Mouse (Mus musculus) adipocyte (in vitro differentiated cells): ENCODE results near the gene Arvcf.

ENCODE experiments used
- DNase-seq: peaks from one replicate; pipeline ENCODE4 v3.0.0-alpha.2; 2016; ENCODE audit warnings: low spot score

Arvcf gene

DNA sequence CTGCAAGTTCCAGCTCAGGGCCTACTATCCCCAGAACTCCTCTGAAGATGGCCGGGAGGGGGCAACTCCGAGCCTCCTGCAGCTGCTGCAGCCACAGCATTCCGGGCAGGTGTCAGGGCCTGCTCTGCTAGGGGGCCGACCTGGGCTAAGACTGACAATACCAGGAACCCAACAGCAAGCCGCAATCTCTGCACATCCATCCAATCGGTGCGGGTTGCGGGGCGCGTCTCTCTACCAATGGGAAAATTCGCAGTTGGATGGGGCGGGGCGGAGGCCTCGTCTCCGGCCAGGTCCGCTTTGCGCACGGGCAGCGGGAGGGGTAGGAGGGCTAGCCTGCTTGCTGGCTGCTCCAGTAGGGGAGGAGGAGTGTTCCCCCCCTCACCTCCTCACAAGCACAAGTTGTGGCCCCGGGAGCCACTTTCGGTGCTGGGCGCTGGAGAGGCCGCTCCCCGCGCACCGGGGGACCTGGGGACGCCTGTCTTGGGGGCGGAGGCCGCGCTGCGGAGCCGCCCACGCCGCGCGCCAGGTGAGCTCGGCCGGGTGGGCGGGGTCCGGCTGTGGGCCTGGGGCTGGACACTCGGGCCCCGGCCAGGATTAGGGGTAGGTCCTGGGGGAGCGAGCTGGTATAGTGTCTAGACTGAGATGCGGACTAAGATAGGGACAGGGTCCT lies at the start of gene Arvcf, which contains the start of gene Tango2:
TSS of gene Arvcf (plus strand) at position 252 of the 670 bp plus-strand sequence.
TSS of gene Tango2 (minus strand) at position 173 of the 670 bp plus-strand sequence.
- peak; percentile 95 for DNase-seq

DNA sequence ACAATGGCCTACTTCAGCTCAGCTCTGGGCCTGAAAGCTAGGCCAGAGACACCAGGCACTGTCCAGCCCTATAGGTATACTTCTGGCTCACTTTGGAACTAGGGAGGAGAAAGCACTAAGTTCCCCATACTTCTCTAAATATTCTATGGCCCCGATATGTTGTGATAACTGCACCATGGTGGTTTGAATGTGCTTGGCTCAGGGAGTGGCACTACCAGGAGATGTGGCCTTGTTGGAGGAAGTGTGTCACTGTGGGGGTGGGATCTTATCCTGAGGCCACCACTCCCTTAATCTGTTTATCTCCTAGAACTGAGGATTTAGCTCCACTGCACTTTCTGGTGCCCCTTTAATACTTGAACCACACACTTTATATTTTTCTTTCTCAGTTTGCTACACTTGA lies 39.8 kb upstream of the Arvcf start:
- no peak for DNase-seq

DNA sequence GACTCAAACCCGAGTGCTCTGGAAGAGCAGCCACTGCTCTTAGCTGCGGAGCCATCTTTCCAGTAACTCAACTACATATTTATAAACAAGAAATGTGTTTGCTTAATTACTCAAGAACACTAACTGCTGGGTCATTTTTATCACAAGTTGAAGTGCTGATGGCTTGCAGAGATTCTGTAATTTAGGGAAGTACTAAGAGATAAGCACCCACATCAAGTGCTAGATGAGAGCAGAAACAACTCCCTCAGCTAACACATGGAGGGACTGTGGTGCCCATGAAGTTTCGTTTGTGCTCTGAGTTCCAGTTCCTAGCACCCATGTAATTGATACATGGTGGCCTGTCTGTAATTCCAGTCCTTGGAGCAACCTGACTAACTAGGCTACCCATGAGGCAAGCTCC lies 29.0 kb upstream of the Arvcf start:
- DNase-seq: no peak

DNA sequence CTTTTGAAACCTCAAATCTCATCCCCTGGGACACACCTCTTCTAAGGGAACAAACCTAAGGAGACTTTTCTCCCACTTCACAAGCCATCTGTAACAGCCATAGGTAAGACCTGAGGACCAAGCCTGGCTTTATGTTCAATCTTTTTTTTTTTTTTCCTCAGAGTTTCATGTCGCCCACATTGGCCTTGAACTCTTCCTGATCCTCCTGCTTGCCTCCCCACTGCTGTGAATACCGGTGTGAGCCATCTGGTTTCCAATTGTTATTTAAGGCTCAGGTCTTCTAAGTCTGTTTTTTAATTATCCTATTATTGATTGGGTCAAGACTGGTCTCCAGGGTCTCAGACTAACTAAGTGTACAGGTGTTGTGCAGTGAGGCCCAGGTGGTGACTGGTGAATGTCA lies 26.5 kb upstream of the Arvcf start:
- no peak for DNase-seq

DNA sequence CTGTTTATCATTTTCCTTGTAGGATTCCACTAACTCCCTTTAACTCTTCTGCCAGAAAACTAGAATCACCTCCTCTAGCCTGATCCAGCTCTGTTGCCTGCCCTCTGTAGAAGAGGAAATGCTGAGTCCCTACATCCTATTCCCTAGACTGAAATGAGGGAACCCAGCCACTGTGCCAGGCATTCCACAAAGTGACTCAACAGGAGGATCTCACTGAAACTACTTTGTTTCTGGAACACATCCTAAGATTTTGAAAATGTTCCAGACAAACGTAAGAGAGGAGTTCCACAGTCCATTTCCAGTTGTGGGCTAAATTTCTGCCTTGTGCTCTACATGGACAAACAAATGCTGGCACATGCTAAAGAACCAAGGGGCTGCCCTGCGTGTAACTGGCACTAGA lies 24.5 kb upstream of the Arvcf start:
- peak; percentile 86 for DNase-seq

DNA sequence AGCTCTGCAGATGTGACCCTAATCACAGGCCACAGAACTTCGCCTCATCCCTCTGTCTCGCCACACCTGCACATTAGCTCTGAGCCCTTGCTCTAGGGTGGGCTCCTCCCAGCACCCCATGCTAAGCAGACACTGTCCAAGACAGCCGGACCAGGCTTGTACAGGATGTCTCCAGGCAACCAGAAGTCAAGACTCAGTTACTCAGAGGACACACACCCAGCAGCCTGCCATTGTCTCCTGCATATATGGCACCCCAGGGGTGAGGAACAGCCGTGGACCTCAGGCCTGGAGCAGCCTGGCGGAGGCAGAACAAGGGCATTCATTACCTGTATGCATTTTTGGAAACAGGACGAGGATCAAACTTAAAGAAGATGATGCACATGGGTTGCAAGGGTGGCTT lies 24.0 kb upstream of the Arvcf start:
- no peak for DNase-seq

DNA sequence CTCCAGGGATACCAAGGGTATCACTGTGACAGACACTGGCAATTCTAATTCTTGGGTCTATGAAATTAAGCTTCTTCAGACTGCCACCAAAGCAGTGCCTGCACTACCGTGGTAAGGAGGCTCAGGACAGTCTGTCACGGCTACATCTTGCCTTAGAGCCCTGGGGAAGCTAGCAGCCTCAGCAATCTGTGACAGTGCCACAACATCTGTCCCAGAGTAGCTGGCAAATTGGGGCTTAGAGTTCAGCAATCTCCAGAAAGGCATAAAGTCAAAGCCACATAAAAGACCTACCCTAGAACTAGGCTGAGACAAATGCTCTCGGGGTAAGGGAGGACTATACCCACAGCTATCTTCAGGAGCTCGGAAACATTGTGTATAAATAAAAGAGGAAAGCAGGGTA lies 22.2 kb upstream of the Arvcf start:
- no peak for DNase-seq

DNA sequence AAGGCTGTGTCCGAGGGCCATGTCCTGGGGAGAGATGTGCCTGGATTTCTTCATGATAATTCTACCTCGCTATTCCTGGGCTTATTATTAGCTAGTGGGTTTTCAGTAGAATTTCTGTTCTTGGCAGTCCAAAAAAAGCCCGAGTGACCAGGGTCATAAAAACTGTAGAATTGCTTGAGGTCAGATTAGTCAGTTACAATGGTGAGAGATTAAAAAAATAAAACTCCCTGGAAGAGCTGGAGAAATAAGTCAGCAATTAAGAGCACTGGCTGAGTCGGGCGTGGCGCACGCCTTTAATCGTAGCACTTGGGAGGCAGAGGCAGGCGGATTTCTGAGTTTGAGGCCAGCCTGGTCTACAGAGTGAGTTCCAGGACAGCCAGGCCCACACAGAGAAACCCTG lies 20.0 kb upstream of the Arvcf start:
- no peak for DNase-seq

DNA sequence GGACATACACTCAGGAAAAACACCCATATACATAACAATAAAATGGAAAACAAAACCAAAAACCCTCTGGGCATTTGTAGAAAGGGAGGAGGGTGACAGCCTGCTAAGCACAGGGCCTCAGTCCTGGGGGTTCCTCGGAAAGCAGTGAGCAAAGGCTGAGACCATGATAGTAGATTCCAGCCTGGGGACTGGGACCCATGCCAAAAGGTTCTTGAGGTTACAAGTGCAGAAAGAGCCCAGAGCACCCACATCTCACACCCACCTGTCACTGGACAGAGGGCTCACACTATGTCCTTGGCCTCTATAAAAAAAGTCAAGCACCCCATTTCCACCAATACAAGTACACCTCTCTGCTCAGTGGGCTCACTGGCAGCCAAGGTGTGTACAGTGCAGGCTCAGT lies 19.5 kb upstream of the Arvcf start:
- no peak for DNase-seq

DNA sequence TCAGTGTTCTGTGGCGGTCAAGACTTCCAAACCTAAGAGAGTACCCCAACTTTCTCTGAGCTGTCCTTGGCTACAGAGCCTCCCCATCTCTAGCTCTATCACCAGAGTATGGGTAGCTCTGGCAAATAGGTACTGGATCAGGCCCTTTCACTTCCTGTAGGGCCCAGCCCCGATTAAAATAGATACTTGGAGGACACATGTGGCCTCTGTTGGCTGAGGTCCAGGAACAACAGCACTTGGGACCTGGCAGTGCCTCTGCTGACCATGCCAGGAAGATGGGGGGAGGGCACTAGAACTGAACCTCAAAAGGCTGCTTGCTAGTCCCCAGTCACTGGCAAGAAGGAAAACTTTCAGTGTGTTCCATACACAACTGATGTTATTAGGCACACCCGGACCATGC lies 14.0 kb upstream of the Arvcf start:
- peak; percentile 91 for DNase-seq

DNA sequence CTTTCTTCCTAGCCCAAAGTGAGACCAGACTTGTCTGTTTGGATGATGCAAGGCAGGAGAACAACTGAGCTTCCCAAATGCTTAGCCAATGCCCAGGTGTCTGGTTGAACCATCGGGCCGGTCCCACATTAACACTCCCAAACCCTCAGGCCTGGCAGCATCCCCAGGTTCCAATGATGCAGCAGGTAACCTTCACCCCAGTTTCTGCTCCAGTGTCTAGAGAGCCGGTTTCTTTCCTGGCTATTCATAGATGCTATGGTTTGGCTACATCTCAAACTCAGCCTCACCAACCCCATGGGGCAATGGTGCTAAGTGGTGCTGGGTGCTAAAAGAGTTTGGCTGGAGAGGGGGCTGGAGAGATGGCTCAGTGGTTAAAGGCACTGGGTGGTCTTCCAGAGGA lies 12.0 kb upstream of the Arvcf start:
- DNase-seq: no peak

DNA sequence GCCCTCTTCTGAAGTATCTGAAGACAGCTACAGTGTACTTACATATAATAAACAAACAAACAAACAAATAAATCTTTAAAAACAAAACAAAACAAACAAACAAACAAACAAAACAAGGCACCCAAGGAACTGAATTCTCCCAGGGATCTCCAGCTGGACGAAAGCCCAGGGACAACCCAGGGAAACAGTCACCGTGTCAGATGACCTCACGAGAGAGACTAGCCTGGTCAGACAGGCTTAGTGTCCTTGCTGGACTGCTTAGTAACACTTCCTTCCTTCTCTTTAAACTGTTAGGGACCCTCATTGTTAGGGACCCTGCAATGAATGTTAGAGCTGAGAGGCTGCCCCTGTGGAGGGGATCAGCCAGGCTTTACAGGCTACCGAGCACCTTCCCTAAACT lies 10.7 kb upstream of the Arvcf start:
- peak; percentile 41 for DNase-seq

DNA sequence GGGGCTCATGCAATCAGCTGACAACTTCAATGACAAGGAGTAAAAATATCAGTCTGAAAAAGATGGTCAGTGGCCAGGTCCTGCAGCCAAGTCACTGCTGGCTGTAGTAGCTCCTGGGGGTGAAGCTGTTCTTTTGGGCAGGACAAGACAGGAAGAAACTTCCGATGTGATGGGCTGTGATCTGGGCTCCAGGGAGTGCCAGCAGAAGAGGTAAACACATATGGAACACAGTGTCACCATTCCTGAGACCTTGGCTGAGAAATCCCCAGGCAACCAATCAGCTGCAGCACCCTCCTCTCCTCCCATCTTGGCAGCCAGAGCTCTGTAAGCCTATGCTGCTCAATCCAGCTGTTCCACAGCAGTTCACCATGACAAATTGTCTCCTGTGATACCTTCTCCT lies 8.1 kb upstream of the Arvcf start:
- peak; percentile 73 for DNase-seq

DNA sequence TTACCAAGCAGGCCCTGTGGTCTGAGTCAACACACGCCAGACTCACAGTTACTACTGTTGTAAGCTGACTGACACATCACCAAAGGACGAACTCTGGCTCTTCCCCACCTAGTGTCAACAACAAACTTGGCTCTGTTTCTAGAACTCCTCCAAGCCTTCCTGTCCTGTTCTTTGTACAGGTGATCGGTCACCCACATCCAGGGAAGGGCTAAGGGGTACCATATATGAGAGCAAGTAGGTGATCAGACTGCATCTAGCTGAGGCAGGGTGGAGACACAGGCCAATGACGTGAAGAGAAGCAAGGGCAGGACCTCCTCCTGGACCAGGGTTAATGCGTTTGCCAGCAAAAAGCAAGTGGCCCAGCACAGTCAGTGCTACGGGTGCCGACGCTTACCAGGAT lies 6.4 kb upstream of the Arvcf start:
- DNase-seq: no peak

DNA sequence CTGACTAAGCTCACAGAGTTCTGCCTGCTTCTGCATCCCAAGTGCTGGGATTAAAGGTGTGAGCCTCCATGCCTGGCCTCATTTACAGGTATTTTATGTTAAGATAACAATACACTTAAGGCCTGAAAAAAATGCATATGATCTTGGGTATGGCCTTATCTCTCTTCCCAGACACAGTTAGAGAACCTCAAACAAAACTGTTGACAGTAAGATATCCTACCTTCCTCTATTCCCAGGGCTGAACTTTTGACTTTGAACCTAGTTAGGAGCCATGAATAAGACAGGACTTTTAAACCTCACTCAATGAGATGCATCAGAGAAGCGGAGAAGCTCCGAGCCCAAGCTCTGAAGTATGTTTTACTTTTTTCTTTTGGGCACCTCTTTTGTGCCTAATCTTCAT lies 5.9 kb upstream of the Arvcf start:
- no peak for DNase-seq

DNA sequence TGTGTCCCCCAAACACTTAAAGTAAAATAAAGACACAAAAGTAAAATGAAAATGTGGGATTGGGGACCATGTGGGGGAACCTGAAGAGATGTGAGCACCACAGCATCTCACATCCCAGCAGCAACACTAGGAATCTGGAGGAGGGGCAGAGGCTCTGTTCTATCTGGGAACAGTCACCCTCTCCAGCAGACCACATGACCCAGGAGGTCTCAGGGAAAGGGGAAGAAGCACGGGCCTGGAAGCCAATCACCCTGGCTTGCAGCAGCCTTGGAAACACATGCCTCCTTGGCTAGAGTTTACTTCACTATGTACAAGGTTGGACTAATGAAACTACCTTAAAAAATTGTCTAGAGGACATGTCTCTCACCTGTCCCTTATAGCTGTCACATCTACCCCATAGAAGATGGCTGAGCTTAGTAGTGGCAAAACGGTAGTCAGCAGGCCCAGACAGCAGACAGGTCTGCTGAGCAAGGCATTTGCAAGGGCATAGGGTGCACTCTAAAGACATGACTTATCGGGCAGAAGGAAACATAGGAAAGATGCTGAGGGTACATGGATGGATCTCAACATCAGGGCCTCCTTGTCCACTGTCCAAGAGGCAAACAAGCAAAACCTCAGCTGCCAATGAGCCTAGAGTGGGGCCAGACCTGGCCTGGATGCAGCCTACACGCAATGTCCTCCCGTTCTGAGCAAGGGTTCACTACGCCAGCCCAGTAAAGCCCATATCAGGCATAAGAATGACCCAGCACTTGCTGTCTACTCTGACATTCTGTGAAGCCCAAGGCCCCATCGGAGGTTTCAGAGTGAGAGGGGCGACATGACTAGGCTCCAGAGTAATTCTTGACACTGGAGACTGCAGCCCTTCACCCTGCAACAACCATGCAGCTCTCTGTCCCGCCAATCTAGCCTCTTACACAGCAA lies 5.1 kb upstream of the Arvcf start:
- peak; percentile 31 for DNase-seq

DNA sequence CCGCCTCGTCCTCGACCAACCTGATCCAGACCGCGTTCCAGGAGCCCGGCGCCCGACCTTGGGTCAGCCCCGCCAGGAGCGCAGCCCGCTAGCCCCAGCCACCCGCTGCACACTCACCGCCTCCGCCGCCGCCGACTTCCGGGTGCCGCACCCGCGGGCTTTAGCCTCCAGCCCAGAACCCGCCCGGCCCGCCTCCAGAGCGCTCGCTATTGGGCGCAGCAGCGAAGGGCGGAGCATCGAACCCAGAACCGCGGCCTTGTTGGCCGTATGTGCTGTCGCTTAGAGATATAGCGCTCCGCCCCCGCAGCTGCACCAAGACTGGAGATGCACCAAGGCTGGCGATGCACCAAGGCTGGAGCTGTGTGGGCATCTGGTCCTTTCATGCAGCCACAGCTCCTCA lies 4.2 kb upstream of the Arvcf start:
- peak; percentile 97 for DNase-seq

DNA sequence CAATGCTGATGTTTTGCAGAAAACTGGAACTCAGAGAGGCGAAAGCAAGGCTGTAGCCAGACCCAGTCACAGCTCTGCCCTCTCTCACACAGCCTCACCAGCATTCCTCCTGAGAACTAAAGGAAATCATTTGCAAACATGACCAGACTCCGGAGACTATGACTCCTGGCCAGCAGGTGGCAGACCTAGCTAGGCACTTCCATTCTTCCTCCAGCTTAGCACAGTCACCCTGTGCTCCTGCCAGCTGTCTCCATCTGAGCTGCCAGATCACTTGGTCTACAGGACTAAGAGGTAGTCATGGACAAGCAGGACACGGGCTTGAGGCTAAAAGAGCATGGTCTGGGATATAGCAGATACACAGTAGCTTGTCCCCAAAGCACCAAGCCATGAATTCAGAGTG lies 2.7 kb upstream of the Arvcf start:
- peak; percentile 96 for DNase-seq

DNA sequence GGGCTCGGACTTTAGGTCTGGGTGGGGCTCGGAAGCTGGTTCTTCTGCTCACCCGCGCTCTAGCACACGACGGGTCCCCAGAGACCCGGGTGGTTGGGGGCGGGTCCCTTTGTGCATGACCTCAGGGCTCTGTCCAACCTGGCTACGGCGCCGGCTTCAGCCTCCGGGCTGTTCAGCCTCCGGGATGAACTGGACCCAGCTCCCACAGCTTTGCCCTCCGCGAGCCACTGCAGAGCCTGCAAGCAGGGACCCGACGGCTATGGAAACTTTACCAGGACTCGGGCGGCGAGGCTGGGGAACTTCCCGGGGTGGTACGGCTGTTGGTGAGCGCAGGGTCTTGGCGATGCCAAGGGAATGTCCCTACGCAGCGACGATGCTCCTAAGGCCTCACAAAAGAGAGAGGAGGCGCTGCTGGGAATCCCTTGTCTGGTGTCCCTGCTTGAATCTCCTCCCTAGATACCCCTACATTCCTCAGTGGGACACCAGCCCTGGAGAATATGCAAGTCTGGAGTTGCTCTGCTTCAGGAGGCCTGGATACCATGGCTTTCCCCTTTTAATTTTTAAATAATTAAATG lies 706 bp downstream of the Arvcf start:
- peak; percentile 44 for DNase-seq

DNA sequence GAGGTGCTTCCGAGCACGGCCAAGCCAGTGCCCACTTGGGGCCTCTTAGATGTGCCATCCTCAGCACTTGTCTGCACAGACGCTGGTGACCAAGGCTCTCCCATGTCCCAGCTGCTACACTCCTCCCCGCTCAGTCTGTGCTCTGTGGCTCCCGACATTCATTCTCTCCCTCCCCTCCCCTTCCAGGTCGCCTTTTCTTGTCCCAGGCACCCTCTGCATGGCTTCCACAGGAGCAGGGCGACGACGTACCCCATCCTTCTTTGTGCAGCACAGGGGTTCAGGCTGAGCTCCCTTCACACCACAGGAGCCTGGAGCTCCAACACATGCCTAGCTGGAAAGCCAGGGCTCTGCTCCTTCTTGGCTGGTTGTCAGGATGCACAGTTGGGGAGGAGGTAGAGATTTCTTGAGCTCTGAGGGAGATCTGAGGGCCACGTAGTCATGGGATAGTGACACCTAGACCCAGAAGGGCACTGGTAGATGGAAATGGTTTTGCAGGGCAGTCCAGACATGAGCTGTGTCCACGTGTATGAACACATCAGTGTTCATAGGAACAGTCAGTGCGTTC lies 1.9 kb downstream of the Arvcf start:
- DNase-seq: no peak

DNA sequence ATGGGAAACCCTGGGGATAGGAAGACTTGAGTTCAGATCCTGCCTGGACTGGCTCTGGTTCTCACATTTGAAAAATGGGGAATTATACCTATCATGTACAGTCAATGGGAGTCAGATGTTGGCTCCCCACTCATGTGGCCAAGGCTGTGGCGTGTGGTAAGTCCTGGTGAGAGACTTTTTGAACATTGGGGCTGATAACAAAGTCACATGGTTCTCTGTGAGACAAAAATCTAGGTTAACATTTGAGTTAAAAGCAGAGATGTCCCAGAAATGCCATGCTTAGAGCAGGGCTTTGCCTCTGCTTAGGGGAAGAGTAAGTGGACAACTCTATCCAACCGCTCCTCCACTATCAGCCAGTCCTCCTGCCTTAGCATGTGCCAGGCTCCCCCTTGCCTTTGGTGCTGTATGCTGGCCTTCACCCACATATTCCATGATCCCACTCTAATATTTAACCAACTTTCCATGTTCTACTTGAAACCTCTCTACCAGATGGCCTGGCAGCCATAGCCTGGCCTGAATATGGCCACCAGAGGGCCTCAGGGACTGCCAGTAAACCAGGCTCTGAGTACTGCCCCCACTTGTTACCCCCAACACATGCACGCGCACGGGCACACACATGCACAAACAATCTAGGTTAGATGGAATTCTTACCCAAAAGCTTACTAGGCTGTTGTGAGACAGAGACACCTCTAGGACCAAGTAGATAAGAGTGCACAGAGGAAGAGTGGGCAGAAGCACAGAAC lies 3.5 kb downstream of the Arvcf start:
- DNase-seq: peak; percentile 42

DNA sequence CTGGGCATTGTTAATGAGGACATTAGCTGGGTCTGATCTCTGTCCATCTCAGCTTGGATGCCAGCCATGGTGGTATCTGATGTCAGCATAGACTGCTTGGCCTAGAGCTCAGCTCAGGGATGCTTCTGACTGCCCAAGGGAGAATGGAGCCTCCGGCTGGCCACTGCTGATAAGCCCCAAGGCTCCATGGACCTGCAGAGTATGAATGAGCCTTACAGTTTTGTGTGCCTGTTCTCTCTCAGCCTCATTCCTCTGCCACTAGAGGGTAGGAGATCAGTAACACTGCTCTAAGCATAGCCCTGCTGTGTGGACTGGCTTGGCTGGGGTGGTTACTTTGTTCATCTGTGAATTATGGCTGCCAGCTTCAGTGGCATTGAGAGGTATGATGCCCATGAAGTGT lies 5.1 kb downstream of the Arvcf start:
- DNase-seq: no peak
